Mouse (Mus musculus) stomach, embryonic 16.5 days (tissue): ENCODE data around the gene D430042O09Rik. TPM values are rescaled to one million over a fixed set of nuclear protein-coding genes. Genes with fewer than 3 reads are reported as not detected.

Experiments used
- polyA plus RNA-seq: library from polyadenylated mRNA; unstranded; fragments of >200 nt; fragmentation: Nextera tagmentation; extraction: Ambion mirVana; gene quantifications from 2 replicates; pipeline ENCODE4 v1.2.1, GENCODE M21; 2015

The D430042O09Rik gene
- polyA plus RNA-seq, 1 experiment from 2014 or later, result 8.5 TPM

Other genes with a start within 250 kb of the D430042O09Rik start
- 103 and 104 TPM in 2 replicates for gene Nsmce1, start 216.3 kb upstream of the D430042O09Rik start, polyA plus RNA-seq
- gene Il4ra, start 155.8 kb upstream of the D430042O09Rik start, polyA plus RNA-seq, result 12.3 and 13.8 TPM in 2 replicates
- 0.45 and 0.70 TPM in 2 replicates for gene Il21r, start 104.5 kb upstream of the D430042O09Rik start, polyA plus RNA-seq
- gene Gtf3c1, start 108 bp upstream of the D430042O09Rik start, polyA plus RNA-seq, result 24.0 and 24.4 TPM in 2 replicates